ENCODE assay signal across 22 mouse cellular contexts in the genomic region with DNA sequence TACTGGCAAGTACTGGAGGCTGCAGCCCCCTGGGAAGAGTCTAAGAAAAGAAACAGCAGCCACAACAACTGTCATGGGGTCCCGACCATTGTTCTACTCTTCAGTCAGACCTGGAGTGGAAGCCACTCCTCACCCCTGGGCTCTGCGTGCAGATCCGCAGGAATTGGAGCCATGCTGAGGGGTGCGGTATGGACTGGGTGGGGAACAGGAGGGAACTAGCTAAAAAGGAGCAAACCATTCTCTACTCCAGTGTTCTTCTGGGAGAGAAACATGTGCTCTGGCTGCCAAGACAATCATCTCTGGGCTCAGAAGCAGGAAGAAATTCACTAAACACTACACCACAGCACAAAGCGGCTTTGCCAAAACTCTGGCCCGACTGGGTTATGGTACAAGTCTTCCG.
DNase-seq lines count a peak whose midpoint lies in the region; ATAC-seq and TF ChIP-seq lines count a peak whose summit lies in the region.
"Had no signal": no experiment of that assay in that cellular context is flagged by ENCODE, and none has a peak within 500 bp of the region (broad histone marks: within the 10 kb centered on the region; RNA-seq: fewer than 3 reads in every experiment).

No protein-coding gene starts in this region.

- 0 out of 2 replicates have a peak overlapping the region, but pooled peaks have one; percentile 11 for H3K9ac ChIP-seq in embryonic facial prominence, embryonic 14.5 days (ENCODE audit: low read depth, low read length)
- H3K9ac ChIP-seq in hindbrain, embryonic 16.5 days (ENCODE audit: low read depth, low read length) = no peak overlapping the region
- no peak overlapping the region for H3K9ac ChIP-seq in hindbrain, postnatal 0 days (replicated peaks; ENCODE audit: low read length)
- H3K9ac ChIP-seq in forebrain, postnatal 0 days = no peak overlapping the region
- H3K9ac ChIP-seq: embryonic facial prominence, embryonic 13.5 days; forebrain, embryonic 12.5 days; hindbrain, embryonic 12.5 days; liver, embryonic 12.5 days had no signal

- H3K36me3 ChIP-seq in embryonic facial prominence, embryonic 14.5 days (ENCODE audit: control insufficient read depth, insufficient read depth, low read length) = no peaks in the 10 kb centered on the region
- no peaks in the 10 kb centered on the region for H3K36me3 ChIP-seq in embryonic facial prominence, embryonic 10.5 days (replicated peaks)
- no peaks in the 10 kb centered on the region for H3K36me3 ChIP-seq in hindbrain, embryonic 16.5 days (ENCODE audit: control insufficient read depth, insufficient read depth, low read length)
- no peaks in the 10 kb centered on the region for H3K36me3 ChIP-seq in hindbrain, postnatal 0 days (ENCODE audit: insufficient read depth, low read length)
- no peaks in the 10 kb centered on the region for H3K36me3 ChIP-seq in forebrain, postnatal 0 days (ENCODE audit: insufficient read depth)
- H3K36me3 ChIP-seq: embryonic facial prominence, embryonic 13.5 days; forebrain, embryonic 12.5 days; hindbrain, embryonic 12.5 days; liver, embryonic 12.5 days had no signal

- no peak for ATAC-seq in embryonic facial prominence, embryonic 14.5 days (ENCODE audit: low read depth)
- ATAC-seq in hindbrain, embryonic 16.5 days = peak; percentile 42; the same call in 1 of the 2 replicates
- no peak for ATAC-seq in hindbrain, postnatal 0 days
- ATAC-seq in forebrain, postnatal 0 days = no peak
- ATAC-seq: liver, embryonic 12.5 days; lung, postnatal 0 days; Patski had no signal

- no peak for TF ChIP-seq CTCF in hindbrain, postnatal 0 days (IDR thresholded peaks at IDR 0.05; ENCODE audit: low read depth)
- no peak for TF ChIP-seq CTCF in forebrain, postnatal 0 days (IDR thresholded peaks at IDR 0.05; ENCODE audit: low read depth)

- WGBS in embryonic facial prominence, embryonic 14.5 days = 51% methylated on average over 7 of the region's 7 CpGs
- 70% methylated on average over 7 of the region's 7 CpGs for WGBS in embryonic facial prominence, embryonic 10.5 days
- WGBS in hindbrain, embryonic 16.5 days = 55% methylated on average over 7 of the region's 7 CpGs
- 55% methylated on average over 7 of the region's 7 CpGs for WGBS in hindbrain, postnatal 0 days
- WGBS in forebrain, postnatal 0 days = 54% methylated on average over 7 of the region's 7 CpGs

- peak; percentile 53 for DNase-seq in embryonic facial prominence, embryonic 14.5 days (ENCODE audit: low spot score)
- no peak for DNase-seq in embryonic facial prominence, embryonic 10.5 days (ENCODE audit: low spot score)
- no peak for DNase-seq in hindbrain, postnatal 0 days (ENCODE audit: low spot score)
- DNase-seq in heart, postnatal 14 days = peak; percentile 24 to 44
- no peak for DNase-seq in spleen, postnatal 36 days (ENCODE audit: low spot score in 2 of 2)
- no peak for DNase-seq in forebrain, postnatal 0 days
- DNase-seq: cerebellum, adult 11-12 months; gastrocnemius, postnatal 14 days; kidney, adult 18-20 months; kidney, postnatal 4 days; spleen, adult 18-20 months; thymus, postnatal 4 days had no signal

- intact Hi-C loops in heart, postnatal 14 days (cut with DNase I) = loop anchor here (2.0 to 5.0 kb wide), 3 partner anchors 14 to 78 kb away; no protein-coding TSS in a partner anchor

- no peak overlapping the region for H3K4me2 ChIP-seq in embryonic facial prominence, embryonic 14.5 days (ENCODE audit: low read depth, low read length)
- H3K4me2 ChIP-seq in hindbrain, embryonic 16.5 days (ENCODE audit: low read length) = no peak overlapping the region
- no peak overlapping the region for H3K4me2 ChIP-seq in hindbrain, postnatal 0 days (ENCODE audit: low read depth, low read length)
- H3K4me2 ChIP-seq in forebrain, postnatal 0 days (ENCODE audit: low read depth) = no peak overlapping the region
- H3K4me2 ChIP-seq: embryonic facial prominence, embryonic 13.5 days; forebrain, embryonic 12.5 days; hindbrain, embryonic 12.5 days; liver, embryonic 12.5 days had no signal

- H3K4me3 ChIP-seq in embryonic facial prominence, embryonic 14.5 days (ENCODE audit: low read depth, low read length) = no peak overlapping the region
- no peak overlapping the region for H3K4me3 ChIP-seq in embryonic facial prominence, embryonic 10.5 days
- no peak overlapping the region for H3K4me3 ChIP-seq in hindbrain, embryonic 16.5 days (ENCODE audit: low read length)
- H3K4me3 ChIP-seq in hindbrain, postnatal 0 days (ENCODE audit: low read length) = no peak overlapping the region
- H3K4me3 ChIP-seq in brown adipose tissue, adult 24 weeks (ENCODE audit: insufficient read depth, low read depth, low read length) = no peak overlapping the region
- no peak overlapping the region for H3K4me3 ChIP-seq in forebrain, postnatal 0 days (ENCODE audit: low read depth, low read length)
- H3K4me3 ChIP-seq: embryonic facial prominence, embryonic 13.5 days; forebrain, embryonic 12.5 days; hindbrain, embryonic 12.5 days; liver, embryonic 12.5 days; megakaryocyte, embryonic 14.5 days had no signal

- no peaks in the 10 kb centered on the region for H3K27me3 ChIP-seq in embryonic facial prominence, embryonic 14.5 days (replicated peaks; ENCODE audit: control insufficient read depth, insufficient read depth, low read length)
- no peaks in the 10 kb centered on the region for H3K27me3 ChIP-seq in embryonic facial prominence, embryonic 10.5 days (replicated peaks; ENCODE audit: low read depth, poor library complexity, severe bottlenecking)
- no peaks in the 10 kb centered on the region for H3K27me3 ChIP-seq in hindbrain, embryonic 16.5 days (replicated peaks; ENCODE audit: control insufficient read depth, insufficient read depth, low read length)
- H3K27me3 ChIP-seq in hindbrain, postnatal 0 days (ENCODE audit: insufficient read depth, low read length) = no peaks in the 10 kb centered on the region
- no peaks in the 10 kb centered on the region for H3K27me3 ChIP-seq in forebrain, postnatal 0 days (ENCODE audit: insufficient read depth, low read length)
- H3K27me3 ChIP-seq: embryonic facial prominence, embryonic 13.5 days; forebrain, embryonic 12.5 days; hindbrain, embryonic 12.5 days; liver, embryonic 12.5 days; Patski had no signal

- no peaks in the 10 kb centered on the region for H3K9me3 ChIP-seq in embryonic facial prominence, embryonic 14.5 days (ENCODE audit: control insufficient read depth, low read length)
- H3K9me3 ChIP-seq in embryonic facial prominence, embryonic 10.5 days = no peaks in the 10 kb centered on the region
- H3K9me3 ChIP-seq in hindbrain, embryonic 16.5 days (ENCODE audit: control insufficient read depth, low read length) = no peaks in the 10 kb centered on the region
- no peaks in the 10 kb centered on the region for H3K9me3 ChIP-seq in hindbrain, postnatal 0 days (ENCODE audit: low read length)
- no peaks in the 10 kb centered on the region for H3K9me3 ChIP-seq in forebrain, postnatal 0 days (ENCODE audit: low read length)
- H3K9me3 ChIP-seq: embryonic facial prominence, embryonic 13.5 days; forebrain, embryonic 12.5 days; hindbrain, embryonic 12.5 days; liver, embryonic 12.5 days had no signal

- H3K27ac ChIP-seq in embryonic facial prominence, embryonic 14.5 days (replicated peaks; ENCODE audit: low read depth, low read length) = no peak overlapping the region
- no peak overlapping the region; the same call in 1 of the 2 replicates for H3K27ac ChIP-seq in embryonic facial prominence, embryonic 10.5 days (replicated peaks)
- H3K27ac ChIP-seq in hindbrain, embryonic 16.5 days (ENCODE audit: low read depth, low read length) = no peak overlapping the region
- H3K27ac ChIP-seq in hindbrain, postnatal 0 days = no peak overlapping the region
- peak overlapping the region; percentile 79 for H3K27ac ChIP-seq in brown adipose tissue, adult 24 weeks (replicated peaks; ENCODE audit: low read depth, low read length)
- no peak overlapping the region for H3K27ac ChIP-seq in forebrain, postnatal 0 days (ENCODE audit: low read depth, low read length)
- H3K27ac ChIP-seq: embryonic facial prominence, embryonic 13.5 days; forebrain, embryonic 12.5 days; hindbrain, embryonic 12.5 days; liver, embryonic 12.5 days; stomach, postnatal 0 days had no signal

- peaks cover 9% of the 10 kb centered on the region for H3K4me1 ChIP-seq in embryonic facial prominence, embryonic 14.5 days (ENCODE audit: control insufficient read depth, insufficient read depth, low read length)
- H3K4me1 ChIP-seq in embryonic facial prominence, embryonic 10.5 days = peaks cover 21% of the 10 kb centered on the region
- H3K4me1 ChIP-seq in hindbrain, embryonic 16.5 days (ENCODE audit: control insufficient read depth, insufficient read depth, low read depth, low read length) = 0 out of 2 replicates have a peak, but pooled peaks cover 3% of the 10 kb centered on the region
- H3K4me1 ChIP-seq in hindbrain, postnatal 0 days (ENCODE audit: insufficient read depth, low read length) = no peaks in the 10 kb centered on the region
- peaks cover 41% of the 10 kb centered on the region for H3K4me1 ChIP-seq in brown adipose tissue, adult 24 weeks (ENCODE audit: control insufficient read depth, insufficient read depth, insufficient read length, low read length)
- peaks cover 6% of the 10 kb centered on the region for H3K4me1 ChIP-seq in forebrain, postnatal 0 days (ENCODE audit: insufficient read depth)
- H3K4me1 ChIP-seq: liver, embryonic 12.5 days had no signal

Comparison
In these comparisons a context has a peak if more than half of its experiments do, and no peak if none do; other contexts are left out.
1. DNase-seq: peak in embryonic facial prominence, embryonic 14.5 days (single experiment) and heart, postnatal 14 days (2 of 2); none in embryonic facial prominence, embryonic 10.5 days (single experiment), hindbrain, postnatal 0 days (single experiment), spleen, postnatal 36 days (0 of 2) and forebrain, postnatal 0 days (single experiment).